Mouse (Mus musculus) CH12.LX (cell line): ENCODE results near the gene Gkn2. TPM values are rescaled to one million over a fixed set of nuclear protein-coding genes. Genes with fewer than 3 reads are reported as not detected.

Source experiments
- DNase-seq: peaks from one replicate; pipeline ENCODE4 v3.0.0-alpha.2; 2013; ENCODE audit errors: extremely low read depth
- H3K27ac ChIP-seq: 2 replicates; pipeline ENCODE4 v1.5.1; 2012; ENCODE audit warnings: low read depth, mild to moderate bottlenecking, control low read depth, moderate library complexity; ENCODE audit not compliant: insufficient read depth
- H3K27me3 ChIP-seq: replicated peaks from 2 replicates; pipeline ENCODE3; 2012; ENCODE audit warnings: inconsistent platforms
- H3K36me3 ChIP-seq, 2 experiments: replicated peaks in 1 of 2; 2 replicates each; pipeline versions ENCODE3 to v1.6.1; 2012; ENCODE audit warnings: inconsistent platforms in 1 of 2, low read length in 1 of 2, mild to moderate bottlenecking in 1 of 2, mixed read lengths in 1 of 2, moderate library complexity in 1 of 2; ENCODE audit not compliant: control insufficient read depth in 1 of 2, insufficient read depth in 1 of 2
- H3K4me1 ChIP-seq, 2 experiments: 2 replicates each; pipeline ENCODE4 v1.6.1; 2012; ENCODE audit warnings: inconsistent platforms in 1 of 2, moderate library complexity in 1 of 2; ENCODE audit not compliant: insufficient read depth in 2 of 2, control insufficient read depth in 1 of 2
- H3K4me2 ChIP-seq: 2 replicates; pipeline ENCODE4 v1.6.1; 2012; ENCODE audit warnings: low read depth, mild to moderate bottlenecking, control low read depth; ENCODE audit not compliant: poor library complexity, insufficient read depth, severe bottlenecking
- H3K4me3 ChIP-seq, 3 experiments: fragments of 150-350 bp in 1 of 3; sonication (generic) in 1 of 3; replicated peaks in 1 of 3; 2 replicates each; pipeline versions ENCODE3 to v1.5.1; 2011 to 2012; ENCODE audit warnings: low read depth in 2 of 3, low read length in 2 of 3, mild to moderate bottlenecking in 2 of 3, moderate library complexity in 2 of 3, control low read depth in 1 of 3, improper control_type of control experiment in 1 of 3, inconsistent platforms in 1 of 3, mixed read lengths in 1 of 3; ENCODE audit not compliant: poor library complexity in 1 of 3
- H3K79me2 ChIP-seq: replicated peaks from 2 replicates; pipeline ENCODE4 v1.6.1; 2012; ENCODE audit warnings: mild to moderate bottlenecking, moderate library complexity; ENCODE audit not compliant: control insufficient read depth, poor library complexity, insufficient read depth, severe bottlenecking; ENCODE audit errors: extremely low read depth
- H3K9ac ChIP-seq: 2 replicates; pipeline ENCODE4 v1.6.1; 2012; ENCODE audit warnings: low read depth, mild to moderate bottlenecking, control low read depth, moderate library complexity; ENCODE audit not compliant: insufficient read depth
- H3K9me3 ChIP-seq: replicated peaks from 2 replicates; pipeline ENCODE3; 2012; ENCODE audit warnings: low read length, inconsistent platforms, mixed read lengths
- BHLHE40 ChIP-seq: IDR thresholded peaks from 2 replicates; pipeline ENCODE4 v1.6.1; 2011; ENCODE audit warnings: mild to moderate bottlenecking, low read depth, low read length, improper control_type of control experiment
- CHD2 ChIP-seq: IDR thresholded peaks from 2 replicates; pipeline ENCODE4 v1.6.1; 2011; ENCODE audit warnings: low read length, improper control_type of control experiment
- CTCF ChIP-seq, 2 experiments: IDR thresholded peaks in 1 of 2; conservative IDR thresholded peaks in 1 of 2; 2 replicates each; pipeline ENCODE4 v1.5.1; 2011 to 2012; ENCODE audit warnings: low read depth in 2 of 2, low read length in 2 of 2, improper control_type of control experiment in 1 of 2, inconsistent platforms in 1 of 2, mild to moderate bottlenecking in 1 of 2, moderate library complexity in 1 of 2
- E2F4 ChIP-seq: IDR thresholded peaks from 2 replicates; pipeline ENCODE4 v1.6.1; 2011; ENCODE audit warnings: low read depth, low read length, improper control_type of control experiment; ENCODE audit not compliant: insufficient replicate concordance
- ELF1 ChIP-seq: IDR thresholded peaks from 2 replicates; pipeline ENCODE4 v1.6.1; 2014; ENCODE audit warnings: low read depth, mild to moderate bottlenecking, inconsistent platforms, low read length, improper control_type of control experiment
- GABPA ChIP-seq: IDR thresholded peaks from 2 replicates; pipeline ENCODE4 v1.6.1; 2012; ENCODE audit warnings: low read depth, low read length, improper control_type of control experiment, inconsistent platforms; ENCODE audit not compliant: insufficient replicate concordance
- IRF4 ChIP-seq: IDR thresholded peaks from 2 replicates; pipeline ENCODE4 v1.6.1; 2014; ENCODE audit warnings: low read depth, mild to moderate bottlenecking, inconsistent platforms, low read length, improper control_type of control experiment
- JUN ChIP-seq: IDR thresholded peaks from 2 replicates; pipeline ENCODE4 v1.6.1; 2011; ENCODE audit warnings: low read depth, mild to moderate bottlenecking, low read length, improper control_type of control experiment, moderate library complexity; ENCODE audit not compliant: insufficient read depth
- JUND ChIP-seq: conservative IDR thresholded peaks from 2 replicates; pipeline ENCODE4 v1.6.1; 2011; ENCODE audit warnings: low read depth, low read length, improper control_type of control experiment
- KAT2A ChIP-seq: IDR thresholded peaks from 2 replicates; pipeline ENCODE4 v1.6.1; 2012; ENCODE audit warnings: low read length, improper control_type of control experiment, inconsistent platforms; ENCODE audit not compliant: insufficient replicate concordance
- MAFK ChIP-seq: IDR thresholded peaks from 2 replicates; pipeline ENCODE4 v1.6.1; 2011; ENCODE audit warnings: low read length, improper control_type of control experiment; ENCODE audit not compliant: insufficient replicate concordance
- MAX ChIP-seq: IDR thresholded peaks from 2 replicates; pipeline ENCODE4 v1.6.1; 2011; ENCODE audit warnings: low read length, improper control_type of control experiment
- MAZ ChIP-seq: IDR thresholded peaks from 2 replicates; pipeline ENCODE4 v1.6.1; 2012; ENCODE audit warnings: low read depth, mild to moderate bottlenecking, inconsistent platforms, low read length, improper control_type of control experiment, moderate library complexity
- MEF2A ChIP-seq: IDR thresholded peaks from 2 replicates; pipeline ENCODE4 v1.6.1; 2014; ENCODE audit warnings: low read depth, mild to moderate bottlenecking, inconsistent platforms, low read length, improper control_type of control experiment, borderline replicate concordance
- MXI1 ChIP-seq: IDR thresholded peaks from 2 replicates; pipeline ENCODE4 v1.6.1; 2011; ENCODE audit warnings: mild to moderate bottlenecking, low read depth, low read length, improper control_type of control experiment
- MYC ChIP-seq: IDR thresholded peaks from 2 replicates; pipeline ENCODE4 v1.6.1; 2011; ENCODE audit warnings: low read depth, mild to moderate bottlenecking, improper control_type of control experiment, low read length
- NELFE ChIP-seq: IDR thresholded peaks from 2 replicates; pipeline ENCODE4 v1.6.1; 2011; ENCODE audit warnings: low read depth, low read length, improper control_type of control experiment
- NRF1 ChIP-seq: IDR thresholded peaks from 2 replicates; pipeline ENCODE4 v1.6.1; 2014; ENCODE audit warnings: low read depth, mild to moderate bottlenecking, inconsistent platforms, low read length, improper control_type of control experiment, moderate library complexity
- PAX5 ChIP-seq: IDR thresholded peaks from 2 replicates; pipeline ENCODE4 v1.6.1; 2012; ENCODE audit warnings: low read length, inconsistent platforms, mixed read lengths
- RAD21 ChIP-seq: IDR thresholded peaks from 2 replicates; pipeline ENCODE4 v1.6.1; 2011; ENCODE audit warnings: low read depth, mild to moderate bottlenecking, low read length, improper control_type of control experiment, moderate library complexity
- RCOR1 ChIP-seq: conservative IDR thresholded peaks from 2 replicates; pipeline ENCODE4 v1.6.1; 2012; ENCODE audit warnings: low read depth, mild to moderate bottlenecking, inconsistent platforms, low read length, improper control_type of control experiment
- SIN3A ChIP-seq: IDR thresholded peaks from 2 replicates; pipeline ENCODE4 v1.6.1; 2012; ENCODE audit warnings: low read length, improper control_type of control experiment, inconsistent platforms
- SMC3 ChIP-seq: IDR thresholded peaks from 2 replicates; pipeline ENCODE4 v1.6.1; 2011; ENCODE audit warnings: low read depth, low read length, improper control_type of control experiment
- TBP ChIP-seq: conservative IDR thresholded peaks from 2 replicates; pipeline ENCODE4 v1.6.1; 2011; ENCODE audit warnings: low read depth, low read length, improper control_type of control experiment
- TCF12 ChIP-seq: IDR thresholded peaks from 2 replicates; pipeline ENCODE4 v1.6.1; 2014; ENCODE audit warnings: low read depth, mild to moderate bottlenecking, inconsistent platforms, low read length, improper control_type of control experiment
- UBTF ChIP-seq: IDR thresholded peaks from 2 replicates; pipeline ENCODE4 v1.6.1; 2012; ENCODE audit warnings: low read depth, mild to moderate bottlenecking, inconsistent platforms, low read length, improper control_type of control experiment, moderate library complexity
- USF2 ChIP-seq: conservative IDR thresholded peaks from 2 replicates; pipeline ENCODE4 v1.6.1; 2011; ENCODE audit warnings: low read depth, low read length, improper control_type of control experiment
- ZC3H11A ChIP-seq: IDR thresholded peaks from 2 replicates; pipeline ENCODE4 v1.6.1; 2012; ENCODE audit warnings: low read depth, mild to moderate bottlenecking, inconsistent platforms, low read length, improper control_type of control experiment
- ZKSCAN1 ChIP-seq: IDR thresholded peaks from 2 replicates; pipeline ENCODE4 v1.6.1; 2012; ENCODE audit warnings: low read depth, inconsistent platforms, low read length, improper control_type of control experiment, borderline replicate concordance
- ZNF384 ChIP-seq: IDR thresholded peaks from 2 replicates; pipeline ENCODE4 v1.6.1; 2012; ENCODE audit warnings: low read depth, low read length, improper control_type of control experiment, inconsistent platforms
- dilution Hi-C: fragments of 300-500 bp; cut with MboI; formaldehyde crosslinking; loops from 2 replicates; pipeline ENCODE4 v1.14.3; 2020; ENCODE audit warnings: low sequenced_read_pairs; ENCODE audit not compliant: extremely low pct_unique_long_range_greater_than_20kb, extremely low pct_ligation_motif_present
- in situ Hi-C: fragments of 300-500 bp; cut with MboI; formaldehyde crosslinking; loops from 3 replicates; pipeline ENCODE4 v1.14.3; 2019; ENCODE audit warnings: low sequenced_read_pairs, low pct_ligation_motif_present, low pct_unique_long_range_greater_than_20kb, mixed read lengths
- polyA plus RNA-seq: library from polyadenylated mRNA; unstranded; fragments of >175 nt; gene quantifications from 2 replicates; pipeline ENCODE4 v1.2.1, GENCODE M21; 2012; ENCODE audit warnings: low read depth; ENCODE audit not compliant: insufficient read length
- total RNA-seq, 2 experiments: library from RNA; depleted of rRNA; stranded (reverse); fragments of 300-350 nt in 1 of 2; fragments of >200 nt in 1 of 2; gene quantifications; 2 replicates each; pipeline ENCODE4 v1.2.3; 2012 to 2014

Gene Gkn2
- total RNA-seq (2012; rRNA removed) (not detected in 2 replicates), total RNA-seq (2014; rRNA removed) (not detected in 2 replicates), polyA plus RNA-seq (not detected in 2 replicates)

- H3K27me3 ChIP-seq, result no peaks in the 10 kb centered on the region
- H3K4me2 ChIP-seq, result no peak within 1 kb of the TSS
- in situ Hi-C loops, result no loop called here
- H3K4me1 ChIP-seq, result peaks cover 3 to 11% of the 10 kb centered on the region in 2 experiments
- H3K9me3 ChIP-seq, result no peaks in the 10 kb centered on the region
- H3K9ac ChIP-seq, result no peak within 1 kb of the TSS
- H3K36me3 ChIP-seq, result no peaks in the 10 kb centered on the region
- TF ChIP-seq CTCF (conservative IDR thresholded peaks at IDR 0.05 in 1 of 2, IDR thresholded peaks at IDR 0.05 in 1 of 2; ENCODE audit: low read depth in 2 of 2, low read length in 2 of 2), result no peak
- TF ChIP-seq CHD2, result no peak
- no peak for TF ChIP-seq MEF2A
- no peak for TF ChIP-seq USF2
- no peak for TF ChIP-seq ZKSCAN1
- no peak for TF ChIP-seq RAD21
- no peak for TF ChIP-seq PAX5
- no peak for TF ChIP-seq MAFK
- TF ChIP-seq TBP, result no peak
- no peak for TF ChIP-seq MXI1
- no peak for TF ChIP-seq SMC3
- TF ChIP-seq NRF1, result no peak
- TF ChIP-seq ZC3H11A, result no peak
- no peak for TF ChIP-seq MAZ
- no peak for TF ChIP-seq MAX
- TF ChIP-seq RCOR1, result no peak
- no peak for TF ChIP-seq JUND
- TF ChIP-seq MYC, result no peak
- TF ChIP-seq KAT2A, result no peak
- TF ChIP-seq IRF4, result no peak
- no peaks in the 10 kb centered on the region for H3K79me2 ChIP-seq
- dilution Hi-C loops, result no loop called here
- H3K4me3 ChIP-seq, result no peak within 1 kb of the TSS
- H3K27ac ChIP-seq, result no peak within 1 kb of the TSS
- no peak for DNase-seq
These were observed at the start of gene Gkn2 for GRCm38 (mm10) chr6:87373057-87373456. TSS of gene Gkn2 (plus strand) at chr6:87373357.

DNA sequence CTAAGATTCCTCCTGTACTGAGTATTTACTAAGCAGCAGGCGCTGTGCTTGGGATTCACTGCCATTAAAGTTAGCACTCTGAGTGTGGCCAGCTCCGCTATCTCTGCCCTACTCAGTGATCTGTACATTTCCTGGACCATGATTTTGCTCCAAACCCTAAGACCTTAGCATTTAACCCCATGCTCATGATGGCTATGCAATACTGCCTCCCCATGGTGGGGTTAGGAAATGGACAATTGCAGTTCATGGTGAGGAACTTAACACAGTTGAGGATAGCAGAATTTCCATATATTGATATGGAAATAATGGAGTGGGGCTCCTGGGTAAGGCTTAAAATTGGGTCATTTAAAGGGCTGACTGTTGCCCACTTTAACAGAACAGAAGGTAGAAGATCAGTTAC is 49.8 kb upstream of the Gkn2 start:
- Histone ChIP-seq H3K9ac (no peak overlapping the region), H3K4me2 (no peak overlapping the region), H3K27me3 (no peaks in the 10 kb centered on the region), H3K36me3 (no peaks in the 10 kb centered on the region), H3K27ac (no peak overlapping the region), H3K4me3 (no peak overlapping the region), H3K4me1 (no peaks in the 10 kb centered on the region), H3K9me3 (no peaks in the 10 kb centered on the region), H3K79me2 (no peaks in the 10 kb centered on the region)
- dilution Hi-C loops (no loop called here), in situ Hi-C loops (no loop called here)
- peak; percentile 67 for DNase-seq
- TF ChIP-seq MEF2A, result 0 out of 2 replicates have a peak, but pooled peaks have one; percentile 9
- TF ChIP-seq ZNF384, result no peak
- no peak for TF ChIP-seq CHD2
- peak; percentile 88 for TF ChIP-seq ZC3H11A
- TF ChIP-seq KAT2A, result 0 out of 2 replicates have a peak, but pooled peaks have one; percentile 18
- TF ChIP-seq ELF1, result 0 out of 2 replicates have a peak, but pooled peaks have one; percentile 12
- 0 out of 2 replicates have a peak, but pooled peaks have one; percentile 33 for TF ChIP-seq MAX
- TF ChIP-seq E2F4, result no peak
- TF ChIP-seq IRF4, result peak; percentile 27; the same call in 1 of the 2 replicates
- TF ChIP-seq GABPA, result no peak
- peak; percentile 38; the same call in 1 of the 2 replicates for TF ChIP-seq SIN3A
- no peak for TF ChIP-seq TCF12
- TF ChIP-seq NELFE, result peak; percentile 43; the same call in 1 of the 2 replicates
- TF ChIP-seq CTCF (conservative IDR thresholded peaks at IDR 0.05 in 1 of 2, IDR thresholded peaks at IDR 0.05 in 1 of 2; ENCODE audit: low read depth in 2 of 2, low read length in 2 of 2), result peak; percentile 57 to 90
- 0 out of 2 replicates have a peak, but pooled peaks have one; percentile 15 for TF ChIP-seq MYC
- TF ChIP-seq BHLHE40, result no peak
- 0 out of 2 replicates have a peak, but pooled peaks have one; percentile 19 for TF ChIP-seq JUND
- TF ChIP-seq JUN, result no peak
- TF ChIP-seq MAFK, result no peak
- TF ChIP-seq RAD21, result peak; percentile 94
- no peak for TF ChIP-seq UBTF
- TF ChIP-seq MAZ, result no peak
